Mouse (Mus musculus) left cerebral cortex, adult 9 months (tissue): ENCODE results near the gene Cdc6.
"Not testable (repeated sequence)": the region's sequence is repeated elsewhere in the genome, so short reads cannot be mapped to it uniquely, and the experiment has no call there.

Experiments used
- DNase-seq, 2 experiments: peaks; one replicate each; pipeline ENCODE4 v3.0.0; 2022; ENCODE audit warnings: low spot score in 2 of 2

Cdc6 gene

GRCm38 (mm10) chr11:98907063-98907436 is 551 bp upstream of the Cdc6 start:
- no peak for DNase-seq

GRCm38 (mm10) chr11:98909654-98910053 is 2.1 kb downstream of the Cdc6 start:
- DNase-seq: peak in 1 of 2 experiments; percentile 74

- DNase-seq: no peak
Measured at GRCm38 (mm10) chr11:98910415-98910814, 2.8 kb downstream of the Cdc6 start.

DNA sequence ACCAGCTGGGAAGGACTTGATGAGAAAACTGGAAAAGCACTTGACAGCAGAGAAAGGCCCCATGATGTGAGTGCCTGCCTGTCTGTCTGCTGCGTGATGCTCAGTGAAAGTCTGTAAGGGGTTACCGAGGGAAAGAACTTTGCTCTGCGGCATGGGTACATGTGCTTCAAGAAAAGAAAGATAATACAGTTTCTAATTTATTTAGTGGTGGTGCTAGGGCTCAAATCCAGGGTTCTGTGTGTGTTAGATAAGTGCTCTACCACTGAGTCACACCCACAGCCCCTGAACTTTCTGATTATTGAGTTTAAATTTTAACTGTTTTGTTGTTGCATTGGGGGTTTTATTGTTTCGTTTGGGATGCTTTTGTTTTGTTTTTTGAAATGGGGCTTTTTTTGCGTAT is 3.9 kb downstream of the Cdc6 start:
- DNase-seq: no peak

DNA sequence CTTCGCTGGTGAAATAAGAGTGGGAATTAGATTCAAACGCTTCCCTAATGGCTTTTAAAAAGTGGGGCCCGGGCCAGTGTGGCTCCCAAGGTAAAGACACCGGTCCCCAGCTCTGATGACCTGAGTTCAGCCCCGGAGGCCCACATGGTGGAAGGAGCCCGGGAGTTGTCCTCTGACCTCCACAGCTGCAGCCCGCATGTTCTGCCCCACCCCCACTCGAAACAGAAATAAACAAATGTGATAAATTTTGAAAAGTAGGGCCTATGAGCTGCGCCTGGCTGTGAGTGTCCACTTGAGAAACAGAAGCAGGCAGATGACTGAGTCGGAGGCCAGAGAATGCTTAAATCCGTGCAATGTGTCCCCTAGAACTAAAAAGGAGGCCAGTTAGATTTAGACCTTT is 6.6 kb downstream of the Cdc6 start:
- no peak for DNase-seq

GRCm38 (mm10) chr11:98916376-98916775 is 8.8 kb downstream of the Cdc6 start:
- not testable (repeated sequence) for DNase-seq

- no peak for DNase-seq
Measured at GRCm38 (mm10) chr11:98917428-98918005, 9.9 kb downstream of the Cdc6 start.

DNA sequence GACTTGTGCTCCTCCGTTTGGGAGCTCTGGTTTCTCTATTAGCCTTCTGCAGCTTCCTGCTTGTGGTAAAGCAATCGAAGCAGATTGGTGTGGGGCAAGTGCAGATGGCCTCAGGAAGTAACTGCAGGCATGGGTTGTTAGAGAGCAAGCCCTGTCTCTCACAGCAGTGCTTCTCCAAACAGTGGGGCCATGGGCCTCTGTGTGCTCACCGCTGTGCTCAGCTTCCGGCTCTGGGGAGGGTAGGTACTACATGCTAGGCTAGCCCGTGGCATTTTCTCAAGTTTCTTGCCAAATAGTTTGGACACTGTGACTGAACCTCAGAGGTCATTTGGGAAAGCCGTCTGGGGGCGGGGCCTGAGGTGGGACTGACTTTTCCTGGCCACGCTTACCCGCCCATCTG is 10.6 kb downstream of the Cdc6 start:
- no peak for DNase-seq

DNA sequence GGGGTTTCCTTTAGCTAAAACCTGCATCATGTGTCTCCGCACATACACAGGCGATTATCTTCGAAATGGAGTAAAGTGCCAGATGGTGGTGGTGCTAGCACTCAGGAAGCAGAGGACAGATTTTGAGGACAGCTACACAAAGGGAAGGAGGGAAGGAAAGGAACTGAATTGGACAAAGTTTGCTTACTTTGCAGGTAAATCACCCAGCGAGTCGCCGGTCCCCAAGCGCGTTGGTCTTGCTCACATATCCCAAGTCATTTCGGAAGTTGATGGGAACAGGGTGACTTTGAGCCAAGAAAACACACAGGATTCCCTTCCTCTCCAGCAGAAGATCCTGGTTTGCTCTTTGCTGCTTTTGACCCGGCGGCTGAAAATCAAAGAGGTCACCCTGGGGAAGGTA is 11.4 kb downstream of the Cdc6 start:
- no peak for DNase-seq

- not testable (repeated sequence) for DNase-seq
Measured at GRCm38 (mm10) chr11:98921813-98922212, 14.2 kb downstream of the Cdc6 start.

DNA sequence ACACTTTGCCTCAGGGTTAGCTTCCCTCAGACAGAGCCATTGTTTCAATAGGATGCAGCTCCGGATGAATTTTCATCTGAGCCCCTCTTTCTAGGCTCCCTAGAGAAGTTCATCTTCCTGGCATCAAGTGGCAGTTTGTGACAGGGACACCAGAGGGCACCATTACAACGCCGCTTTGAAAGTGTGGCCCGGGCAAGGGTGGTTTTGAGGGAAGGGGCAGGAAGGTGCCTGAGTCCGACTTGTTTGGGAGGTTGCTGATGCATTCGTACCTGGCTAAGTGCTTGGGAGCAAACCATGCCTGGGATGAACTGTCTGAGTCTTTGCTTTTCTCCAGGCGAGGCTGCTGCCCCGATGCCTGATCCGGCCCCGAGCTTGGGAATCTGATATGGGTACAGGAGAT is 14.7 kb downstream of the Cdc6 start:
- DNase-seq: not testable (repeated sequence)

DNA sequence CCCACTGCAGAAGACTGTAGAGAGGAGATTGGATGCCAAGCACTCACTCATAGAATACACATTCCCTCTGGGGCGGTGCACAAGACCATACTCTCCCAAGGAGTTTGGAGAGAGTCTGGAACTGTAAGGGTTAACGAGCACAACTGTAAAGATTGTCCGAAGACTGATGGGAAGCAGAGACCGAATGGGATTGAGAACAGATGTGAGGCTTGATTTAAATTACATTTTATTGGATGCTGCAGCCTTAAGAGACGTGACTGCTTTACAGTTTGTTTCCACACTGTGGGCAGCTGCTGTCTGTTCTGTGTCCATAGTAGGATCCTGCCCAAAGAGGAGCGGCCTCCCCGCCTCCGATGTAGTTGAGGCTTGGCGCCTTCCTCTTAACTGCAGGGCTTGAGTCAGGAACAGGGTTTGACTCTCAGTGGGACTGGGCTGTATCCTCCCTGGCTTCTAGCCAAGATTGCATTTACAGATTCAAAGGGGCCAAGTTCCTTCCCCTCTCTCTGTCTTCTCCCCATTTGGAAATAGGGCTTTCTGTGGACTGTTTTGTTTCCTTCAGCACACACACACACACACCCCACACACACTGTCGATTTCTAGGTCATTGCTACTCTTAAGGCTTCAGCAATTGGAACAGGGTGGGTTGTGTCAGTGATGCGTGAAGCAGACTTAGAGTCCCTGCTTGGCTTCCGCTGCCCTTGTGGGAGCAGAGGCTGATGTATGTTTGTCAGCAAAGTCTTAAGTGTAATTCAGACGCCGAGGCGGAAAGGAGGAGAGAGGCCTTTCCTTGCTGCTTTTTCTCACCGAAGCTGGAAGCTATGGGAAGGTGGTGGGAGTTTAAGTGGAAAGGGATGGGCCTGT is 15.5 kb downstream of the Cdc6 start:
- not testable (repeated sequence) for DNase-seq

GRCm38 (mm10) chr11:98924633-98925175 is 17.1 kb downstream of the Cdc6 start:
- DNase-seq: no peak

- DNase-seq: no peak
Measured at GRCm38 (mm10) chr11:98925265-98925721, 17.7 kb downstream of the Cdc6 start.

DNA sequence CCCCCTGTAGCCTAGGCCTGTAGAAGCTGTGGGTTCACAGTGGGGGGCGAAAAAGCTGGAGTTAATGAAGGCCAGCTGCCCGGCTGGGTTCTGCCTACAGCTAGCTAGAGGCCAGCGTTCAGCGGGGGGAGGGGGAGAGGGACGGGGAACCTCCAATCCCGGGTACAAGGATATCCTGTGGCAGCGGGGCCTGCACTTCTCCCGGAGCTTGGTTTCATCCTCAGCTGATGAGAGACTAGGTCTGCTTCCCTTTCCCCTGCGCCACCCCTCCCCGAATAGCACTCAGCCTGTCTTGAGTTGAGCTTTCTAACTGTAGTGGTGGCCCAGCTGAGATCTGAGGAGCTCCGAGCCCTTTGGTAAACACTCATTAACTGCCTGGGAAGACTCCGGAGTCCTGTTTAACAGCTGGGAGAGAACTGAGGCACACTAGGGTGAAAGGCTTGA is 18.3 kb downstream of the Cdc6 start:
- no peak for DNase-seq

- DNase-seq: no peak
Measured at GRCm38 (mm10) chr11:98926553-98926952, 19.0 kb downstream of the Cdc6 start.

DNA sequence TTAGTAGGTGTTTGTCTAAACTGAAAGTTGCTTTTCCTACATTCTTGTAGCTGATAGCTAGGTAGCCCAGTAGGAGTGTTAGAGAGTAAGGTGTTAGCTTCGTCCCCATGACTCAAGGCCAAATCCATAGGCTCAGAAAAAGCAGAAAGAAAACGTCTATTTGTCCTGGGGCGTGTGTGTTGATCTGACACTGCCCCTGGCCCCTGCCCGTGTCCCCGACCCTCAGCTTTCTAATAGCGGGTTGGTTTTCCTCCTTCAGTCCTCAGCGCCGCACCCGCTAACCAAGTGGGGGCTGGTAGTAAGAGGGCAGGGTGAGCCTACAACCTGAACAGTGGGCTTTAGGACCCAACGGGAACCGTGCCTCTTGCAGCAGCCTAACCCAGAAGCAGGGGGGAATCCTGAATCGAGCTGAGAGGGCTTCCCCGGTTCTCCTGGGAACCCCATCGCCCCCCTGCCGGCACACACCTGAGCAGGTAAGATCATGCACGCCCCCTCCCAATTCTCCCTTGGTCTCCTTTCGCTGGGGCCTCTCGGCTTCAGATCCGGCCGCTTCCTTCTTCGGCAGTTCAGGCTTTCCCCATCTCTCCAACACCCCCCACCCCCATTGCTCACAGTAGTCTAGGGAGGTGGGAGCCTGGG is 20.0 kb downstream of the Cdc6 start, which contains the start of gene Rara:
TSS of gene Rara (plus strand) at position 381 of the 639 bp plus-strand sequence.
- DNase-seq: peak in 1 of 2 experiments; percentile 52

GRCm38 (mm10) chr11:98928186-98928893 is 20.7 kb downstream of the Cdc6 start:
- no peak for DNase-seq

DNA sequence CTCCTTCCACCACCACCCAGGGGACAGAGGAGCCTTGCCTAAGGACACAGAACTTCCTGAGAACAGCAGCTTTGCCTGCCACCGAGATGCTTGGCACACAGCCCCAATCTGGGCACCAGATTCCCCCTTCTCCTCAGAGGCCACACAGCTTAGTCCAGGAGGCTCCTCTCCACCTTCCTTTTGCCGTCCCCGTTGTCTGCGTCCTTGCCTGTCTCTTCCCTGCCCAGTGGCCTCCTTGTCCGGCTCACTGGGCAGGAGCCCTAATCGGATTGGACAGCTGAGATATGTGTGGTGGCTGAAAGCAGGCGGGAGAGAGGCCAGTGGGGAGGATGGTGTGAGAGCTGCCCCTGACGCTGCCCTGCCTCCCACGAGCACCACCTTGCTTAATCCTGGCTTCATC is 21.9 kb downstream of the Cdc6 start:
- no peak for DNase-seq

DNA sequence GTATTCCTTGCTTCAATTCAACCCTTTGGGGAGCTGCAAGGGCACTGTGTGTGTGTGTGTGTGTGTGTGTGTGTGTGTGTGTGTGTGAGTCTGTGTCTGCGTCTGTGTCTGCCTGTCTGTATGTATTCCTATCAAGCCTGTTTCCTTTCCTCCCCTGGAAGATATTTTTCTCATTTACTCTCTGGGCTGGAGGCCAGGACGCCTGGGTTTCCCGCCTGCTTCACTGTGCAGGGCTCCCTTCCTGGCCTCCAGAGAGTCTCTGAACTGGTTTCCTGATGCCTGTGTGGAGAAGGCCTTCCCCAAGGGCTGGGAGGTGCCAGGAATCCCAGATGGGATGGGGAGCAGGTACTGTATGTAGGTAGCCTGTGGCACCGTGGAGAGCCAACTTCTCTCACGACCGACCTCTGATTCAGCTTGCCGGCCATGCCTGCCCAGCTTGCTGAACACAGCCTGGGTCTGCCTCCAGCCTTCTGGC is 22.6 kb downstream of the Cdc6 start:
- no peak for DNase-seq

DNA sequence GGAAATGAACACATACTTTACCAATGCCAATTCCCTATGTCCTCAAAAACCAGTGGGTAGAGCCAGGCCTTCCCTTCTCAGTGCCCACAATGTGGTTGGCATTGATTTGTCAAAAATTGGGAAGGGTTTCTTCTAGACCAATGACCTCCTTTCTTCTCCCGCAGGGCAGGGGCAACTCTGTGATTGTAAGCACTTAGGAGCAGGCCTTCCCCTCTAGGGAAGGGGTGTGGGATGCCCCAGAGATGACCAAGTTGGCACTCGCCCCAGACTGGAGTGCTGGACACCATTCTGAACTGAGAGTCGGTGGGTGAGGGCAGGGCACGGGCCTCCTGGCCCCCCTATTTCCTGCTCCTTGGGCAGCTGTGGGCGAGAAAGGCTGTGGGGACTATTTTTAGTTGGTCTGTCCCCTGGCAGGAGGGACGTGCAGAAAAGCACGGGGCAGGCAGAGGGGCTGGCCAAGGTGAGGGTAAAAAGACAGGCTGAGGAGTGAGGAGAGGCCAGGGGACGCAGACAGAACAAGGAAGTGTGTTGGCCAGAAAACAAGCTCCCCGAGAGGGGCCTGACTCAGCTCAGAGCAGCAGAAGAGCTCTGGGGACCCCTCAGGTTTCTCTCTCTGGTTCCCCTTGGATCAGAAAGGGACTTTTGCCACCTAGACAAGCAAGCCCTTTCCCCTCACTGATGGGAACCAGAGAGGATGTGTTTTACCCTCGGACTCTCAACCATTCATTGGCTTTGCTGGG is 23.3 kb downstream of the Cdc6 start:
- DNase-seq: no peak
